Mouse (Mus musculus) kidney, embryonic 14.5 days (tissue): Measurements from ENCODE around the gene Fam102b. TPM values are rescaled to one million over a fixed set of nuclear protein-coding genes. Genes with fewer than 3 reads are reported as not detected.
A peak's percentile ranks its signal among the peaks of the same experiment; 100 is the strongest.

Experiments
- ATAC-seq: fragments of 200-750 bp; cut with Nextera tagmentation; 2 replicates; pipeline ENCODE4 v1.8.0; 2017; ENCODE audit warnings: moderate number of reproducible peaks, mild to moderate bottlenecking, moderate TSS enrichment, moderate library complexity; ENCODE audit not compliant: low FRiP score, low TSS enrichment
- H3K27ac ChIP-seq: fragments of 300-500 bp; sonication (generic); 2 replicates; pipeline ENCODE4 v1.5.1; 2014; ENCODE audit warnings: low read depth, mild to moderate bottlenecking, low read length, moderate library complexity, mixed read lengths
- H3K27me3 ChIP-seq: fragments of 300-500 bp; sonication (generic); 2 replicates; pipeline ENCODE4 v1.6.1; 2014; ENCODE audit warnings: mild to moderate bottlenecking, low read length; ENCODE audit not compliant: control insufficient read depth, insufficient read depth
- H3K36me3 ChIP-seq: fragments of 300-500 bp; sonication (generic); 2 replicates; pipeline ENCODE4 v1.6.1; 2014; ENCODE audit warnings: low read length, mixed read lengths; ENCODE audit not compliant: control insufficient read depth, insufficient read depth
- H3K4me1 ChIP-seq: fragments of 300-500 bp; sonication (generic); 2 replicates; pipeline ENCODE4 v1.6.1; 2014; ENCODE audit warnings: low read length, mixed read lengths; ENCODE audit not compliant: control insufficient read depth, insufficient read depth
- H3K4me2 ChIP-seq: fragments of 300-500 bp; sonication (generic); replicated peaks from 2 replicates; pipeline ENCODE4 v1.6.1; 2014; ENCODE audit warnings: low read depth, mild to moderate bottlenecking, low read length
- H3K4me3 ChIP-seq: fragments of 300-500 bp; sonication (generic); 2 replicates; pipeline ENCODE4 v1.5.1; 2014; ENCODE audit warnings: mild to moderate bottlenecking, low read length
- H3K9ac ChIP-seq: fragments of 300-500 bp; sonication (generic); 2 replicates; pipeline ENCODE4 v1.6.1; 2014; ENCODE audit warnings: low read depth, mild to moderate bottlenecking, low read length, moderate library complexity
- H3K9me3 ChIP-seq: fragments of 300-500 bp; sonication (generic); 2 replicates; pipeline ENCODE4 v1.6.1; 2016; ENCODE audit warnings: low read length; ENCODE audit not compliant: control insufficient read depth
- WGBS: fragments of 180-500 bp; shearing (Covaris S2); extraction: QIAGEN DNeasy Blood & Tissue Kit; methylation state at CpG from one replicate; pipeline ENCODE4 v1.1.7; 2014; 5-methylcytosine and 5-hydroxymethylcytosine counted together
- polyA plus RNA-seq: library from polyadenylated mRNA; unstranded; fragments of >200 nt; fragmentation: Nextera tagmentation; extraction: Ambion mirVana; gene quantifications from 2 replicates; pipeline ENCODE4 v1.2.1, GENCODE M21; 2014

Fam102b gene
- 6.1 and 6.3 TPM in 2 replicates for polyA plus RNA-seq

GRCm38 (mm10) chr3:109027515-109027987, at the start of gene Fam102b:
TSS of gene Fam102b (minus strand) at chr3:109027607.
- Histone ChIP-seq H3K27me3 (no peaks in the 10 kb centered on the region), H3K36me3 (no peaks in the 10 kb centered on the region), H3K27ac (peak within 1 kb of the TSS; percentile 79), H3K4me3 (peak within 1 kb of the TSS; percentile 67), H3K4me1 (0 out of 2 replicates have a peak, but pooled peaks cover 4% of the 10 kb centered on the region), H3K4me2 (peak within 1 kb of the TSS; percentile 81), H3K9ac (peak within 1 kb of the TSS; percentile 84), H3K9me3 (no peaks in the 10 kb centered on the region)
- 0% methylated on average over 53 of the region's 54 CpGs for WGBS
- peak; percentile 84 for ATAC-seq

- Histone ChIP-seq H3K27me3 (no peaks in the 10 kb centered on the region), H3K4me3 (no peak overlapping the region), H3K4me2 (no peak overlapping the region), H3K27ac (no peak overlapping the region), H3K9me3 (no peaks in the 10 kb centered on the region), H3K36me3 (no peaks in the 10 kb centered on the region), H3K4me1 (no peaks in the 10 kb centered on the region), H3K9ac (no peak overlapping the region)
- peak; percentile 69; the same call in 1 of the 2 replicates for ATAC-seq
- 4% methylated on average over 6 of the region's 6 CpGs for WGBS
Observed at GRCm38 (mm10) chr3:109062989-109063388, 35.6 kb upstream of the Fam102b start.

- no peak overlapping the region for H3K9ac ChIP-seq
- WGBS = 73% methylated on average over 7 of the region's 7 CpGs
- no peak for ATAC-seq
Observed at GRCm38 (mm10) chr3:109062391-109062790, 35.0 kb upstream of the Fam102b start.

GRCm38 (mm10) chr3:109059903-109060302, 32.5 kb upstream of the Fam102b start:
- Histone ChIP-seq H3K9me3 (no peaks in the 10 kb centered on the region), H3K27ac (no peak overlapping the region), H3K4me2 (no peak overlapping the region), H3K27me3 (no peaks in the 10 kb centered on the region), H3K9ac (no peak overlapping the region), H3K4me1 (no peaks in the 10 kb centered on the region), H3K4me3 (no peak overlapping the region), H3K36me3 (no peaks in the 10 kb centered on the region)
- WGBS = 69% methylated on average over 8 of the region's 8 CpGs
- ATAC-seq = no peak

More at GRCm38 (mm10) chr3:109062391-109062790, 35.0 kb upstream of the Fam102b start:
- no peak overlapping the region for H3K4me2 ChIP-seq
- no peak overlapping the region for H3K4me3 ChIP-seq
- no peak overlapping the region for H3K27ac ChIP-seq
- H3K36me3 ChIP-seq = no peaks in the 10 kb centered on the region
- H3K9me3 ChIP-seq = no peaks in the 10 kb centered on the region
- no peaks in the 10 kb centered on the region for H3K27me3 ChIP-seq
- H3K4me1 ChIP-seq = no peaks in the 10 kb centered on the region

- H3K4me2 ChIP-seq = no peak overlapping the region
- H3K27ac ChIP-seq = no peak overlapping the region
- 82% methylated on average over 6 of the region's 6 CpGs for WGBS
- no peaks in the 10 kb centered on the region for H3K36me3 ChIP-seq
- no peaks in the 10 kb centered on the region for H3K27me3 ChIP-seq
- no peak overlapping the region for H3K9ac ChIP-seq
- no peak for ATAC-seq
- H3K9me3 ChIP-seq = no peaks in the 10 kb centered on the region
- no peak overlapping the region for H3K4me3 ChIP-seq
- peaks cover 4% of the 10 kb centered on the region; the same call in 1 of the 2 replicates for H3K4me1 ChIP-seq
Observed at GRCm38 (mm10) chr3:109051946-109052331, 24.5 kb upstream of the Fam102b start.

GRCm38 (mm10) chr3:109051056-109051945, 23.9 kb upstream of the Fam102b start:
- no peaks in the 10 kb centered on the region for H3K27me3 ChIP-seq
- peaks cover 4% of the 10 kb centered on the region; the same call in 1 of the 2 replicates for H3K4me1 ChIP-seq
- no peak for ATAC-seq
- no peak overlapping the region for H3K4me2 ChIP-seq
- H3K4me3 ChIP-seq = no peak overlapping the region
- 29% methylated on average over 11 of the region's 11 CpGs for WGBS
- no peaks in the 10 kb centered on the region for H3K36me3 ChIP-seq
- no peak overlapping the region for H3K27ac ChIP-seq
- no peaks in the 10 kb centered on the region for H3K9me3 ChIP-seq
- H3K9ac ChIP-seq = no peak overlapping the region

GRCm38 (mm10) chr3:109047707-109048283, 20.4 kb upstream of the Fam102b start:
- ATAC-seq = no peak
- no peaks in the 10 kb centered on the region for H3K9me3 ChIP-seq
- no peak overlapping the region for H3K4me3 ChIP-seq
- H3K27me3 ChIP-seq = no peaks in the 10 kb centered on the region
- H3K4me1 ChIP-seq = peaks cover 4% of the 10 kb centered on the region; the same call in 1 of the 2 replicates
- no peaks in the 10 kb centered on the region for H3K36me3 ChIP-seq
- no peak overlapping the region for H3K4me2 ChIP-seq
- no peak overlapping the region for H3K27ac ChIP-seq
- H3K9ac ChIP-seq = no peak overlapping the region
- 44% methylated on average over 6 of the region's 6 CpGs for WGBS

GRCm38 (mm10) chr3:109046428-109046827, 19.0 kb upstream of the Fam102b start:
- Histone ChIP-seq H3K27me3 (no peaks in the 10 kb centered on the region), H3K4me1 (peaks cover 3% of the 10 kb centered on the region; the same call in 1 of the 2 replicates), H3K4me2 (no peak overlapping the region), H3K27ac (no peak overlapping the region), H3K36me3 (no peaks in the 10 kb centered on the region), H3K9me3 (no peaks in the 10 kb centered on the region), H3K9ac (no peak overlapping the region), H3K4me3 (no peak overlapping the region)
- 83% methylated on average over 3 of the region's 3 CpGs for WGBS
- ATAC-seq = no peak

GRCm38 (mm10) chr3:109043395-109043794, 16.0 kb upstream of the Fam102b start:
- Histone ChIP-seq H3K4me1 (no peaks in the 10 kb centered on the region), H3K4me2 (no peak overlapping the region), H3K9ac (no peak overlapping the region), H3K9me3 (no peaks in the 10 kb centered on the region), H3K4me3 (no peak overlapping the region), H3K27ac (no peak overlapping the region), H3K36me3 (no peaks in the 10 kb centered on the region), H3K27me3 (no peaks in the 10 kb centered on the region)
- ATAC-seq = no peak
- WGBS = 73% methylated on average over 7 of the region's 7 CpGs
